Mouse (Mus musculus) MEL (cell line): Measurements from ENCODE around the gene Trim46. TPM values are rescaled to one million over a fixed set of nuclear protein-coding genes. Genes with fewer than 3 reads are reported as not detected.

ENCODE experiments used
- DNase-seq: peaks from one replicate; pipeline ENCODE4 v3.0.0; 2011; ENCODE audit warnings: low read depth, low spot score
- H3K27ac ChIP-seq: 2 replicates; pipeline ENCODE4 v1.5.1; 2012; ENCODE audit warnings: low read depth, mild to moderate bottlenecking, control low read depth, low read length, moderate library complexity; ENCODE audit not compliant: control insufficient read depth
- H3K27me3 ChIP-seq, 2 experiments: fragments of 150-350 bp in 1 of 2; sonication (generic) in 1 of 2; 2 replicates each; pipeline ENCODE4 v1.6.1; 2012; ENCODE audit warnings: low read length in 2 of 2, mild to moderate bottlenecking in 2 of 2, improper control_type of control experiment in 1 of 2, moderate library complexity in 1 of 2; ENCODE audit not compliant: insufficient read depth in 2 of 2, control insufficient read depth in 1 of 2
- H3K36me3 ChIP-seq, 2 experiments: 2 replicates each; pipeline ENCODE4 v1.6.1; 2012 to 2014; ENCODE audit warnings: low read length in 2 of 2, improper control_type of control experiment in 1 of 2, inconsistent platforms in 1 of 2, mild to moderate bottlenecking in 1 of 2; ENCODE audit not compliant: insufficient read depth in 2 of 2, control insufficient read depth in 1 of 2
- H3K4me1 ChIP-seq, 2 experiments: fragments of 150-350 bp in 1 of 2; sonication (generic) in 1 of 2; 2 replicates each; pipeline ENCODE4 v1.6.1; 2012; ENCODE audit warnings: low read length in 2 of 2, improper control_type of control experiment in 1 of 2, mild to moderate bottlenecking in 1 of 2; ENCODE audit not compliant: insufficient read depth in 2 of 2, control insufficient read depth in 1 of 2
- H3K4me3 ChIP-seq, 2 experiments: fragments of 150-350 bp in 1 of 2; sonication (generic) in 1 of 2; 2 replicates each; pipeline ENCODE4 v1.5.1; 2012; ENCODE audit warnings: low read depth in 2 of 2, low read length in 2 of 2, mild to moderate bottlenecking in 2 of 2, moderate library complexity in 2 of 2, control low read depth in 1 of 2, improper control_type of control experiment in 1 of 2; ENCODE audit not compliant: control insufficient read depth in 1 of 2, insufficient read depth in 1 of 2
- H3K79me2 ChIP-seq: 2 replicates; pipeline ENCODE4 v1.6.1; 2012; ENCODE audit warnings: mild to moderate bottlenecking, low read length, moderate library complexity; ENCODE audit not compliant: control insufficient read depth, poor library complexity, insufficient read depth
- H3K9ac ChIP-seq: 2 replicates; pipeline ENCODE4 v1.6.1; 2012; ENCODE audit warnings: low read depth, mild to moderate bottlenecking, control low read depth, low read length, moderate library complexity; ENCODE audit not compliant: control insufficient read depth, poor library complexity, severe bottlenecking
- H3K9me3 ChIP-seq: fragments of 150-350 bp; sonication (generic); replicated peaks from 2 replicates; pipeline ENCODE4 v1.6.1; 2012; ENCODE audit warnings: mild to moderate bottlenecking, low read length, improper control_type of control experiment, moderate library complexity; ENCODE audit not compliant: insufficient read depth
- BHLHE40 ChIP-seq: IDR thresholded peaks from 2 replicates; pipeline ENCODE4 v1.6.1; 2012; ENCODE audit warnings: low read depth, mild to moderate bottlenecking, inconsistent platforms, low read length, improper control_type of control experiment, borderline replicate concordance
- EP300 ChIP-seq, 2 experiments: IDR thresholded peaks; 2 replicates each; pipeline ENCODE4 v1.6.1; 2011; ENCODE audit warnings: improper control_type of control experiment in 2 of 2, low read length in 2 of 2, low read depth in 1 of 2, mild to moderate bottlenecking in 1 of 2
- ETS1 ChIP-seq: IDR thresholded peaks from 2 replicates; pipeline ENCODE4 v1.6.1; 2012; ENCODE audit warnings: low read depth, mild to moderate bottlenecking, inconsistent platforms, low read length, improper control_type of control experiment, moderate library complexity
- GATA1 ChIP-seq: IDR thresholded peaks from 2 replicates; pipeline ENCODE4 v1.6.1; 2011; ENCODE audit warnings: low read depth, low read length, improper control_type of control experiment
- MAFK ChIP-seq: IDR thresholded peaks from 2 replicates; pipeline ENCODE4 v1.6.1; 2011; ENCODE audit warnings: low read depth, mild to moderate bottlenecking, low read length, improper control_type of control experiment, borderline replicate concordance
- MAZ ChIP-seq: IDR thresholded peaks from 2 replicates; pipeline ENCODE4 v1.6.1; 2012; ENCODE audit warnings: low read depth, mild to moderate bottlenecking, inconsistent platforms, low read length, improper control_type of control experiment
- MXI1 ChIP-seq: IDR thresholded peaks from 2 replicates; pipeline ENCODE4 v1.6.1; 2011; ENCODE audit warnings: mild to moderate bottlenecking, low read depth, low read length, improper control_type of control experiment
- NRF1 ChIP-seq: IDR thresholded peaks from 2 replicates; pipeline ENCODE4 v1.6.1; 2014; ENCODE audit warnings: low read depth, mild to moderate bottlenecking, inconsistent platforms, low read length, improper control_type of control experiment, moderate library complexity; ENCODE audit not compliant: poor library complexity, insufficient read depth, severe bottlenecking
- POLR2A ChIP-seq, 2 experiments: IDR thresholded peaks; 2 replicates each; pipeline ENCODE4 v1.6.1; 2011 to 2012; ENCODE audit warnings: low read length in 2 of 2, mild to moderate bottlenecking in 2 of 2, control low read depth in 1 of 2, improper control_type of control experiment in 1 of 2, low read depth in 1 of 2, moderate library complexity in 1 of 2; ENCODE audit not compliant: control insufficient read depth in 1 of 2, insufficient read depth in 1 of 2, poor library complexity in 1 of 2
- RCOR1 ChIP-seq: IDR thresholded peaks from 2 replicates; pipeline ENCODE4 v1.6.1; 2012; ENCODE audit warnings: low read depth, mild to moderate bottlenecking, inconsistent platforms, low read length, improper control_type of control experiment
- SIN3A ChIP-seq: IDR thresholded peaks from 2 replicates; pipeline ENCODE4 v1.6.1; 2012; ENCODE audit warnings: low read length, improper control_type of control experiment, inconsistent platforms
- SMC3 ChIP-seq: IDR thresholded peaks from 2 replicates; pipeline ENCODE4 v1.6.1; 2011; ENCODE audit warnings: low read depth, low read length, improper control_type of control experiment
- TBP ChIP-seq: IDR thresholded peaks from 2 replicates; pipeline ENCODE4 v1.8.0; 2011; ENCODE audit warnings: low read depth, low read length, improper control_type of control experiment
- TCF12 ChIP-seq: IDR thresholded peaks from 2 replicates; pipeline ENCODE4 v1.6.1; 2014; ENCODE audit warnings: low read depth, mild to moderate bottlenecking, inconsistent platforms, low read length, improper control_type of control experiment, moderate library complexity
- USF1 ChIP-seq: IDR thresholded peaks from 2 replicates; pipeline ENCODE4 v1.6.1; 2014; ENCODE audit warnings: low read depth, mild to moderate bottlenecking, inconsistent platforms, low read length, improper control_type of control experiment, moderate library complexity
- polyA plus RNA-seq, 2 experiments: library from polyadenylated mRNA; stranded (reverse) in 1 of 2; unstranded in 1 of 2; fragments of >175 nt in 1 of 2; fragments of >200 nt in 1 of 2; gene quantifications; 2 replicates each; pipeline versions ENCODE4 v1.2.1 to v1.2.4; 2012; ENCODE audit warnings: low replicate concordance in 2 of 2, low read depth in 1 of 2; ENCODE audit not compliant: insufficient read length in 2 of 2, insufficient read depth in 1 of 2, missing spikeins in 1 of 2
- total RNA-seq: library from RNA; depleted of rRNA; stranded (reverse); fragments of 300-350 nt; gene quantifications from 2 replicates; pipeline ENCODE4 v1.2.3, GENCODE M21; 2012

Gene Trim46
- total and polyA plus RNA-seq, 3 experiments: 3.3 to 7.7 TPM; not detected in 1

DNA sequence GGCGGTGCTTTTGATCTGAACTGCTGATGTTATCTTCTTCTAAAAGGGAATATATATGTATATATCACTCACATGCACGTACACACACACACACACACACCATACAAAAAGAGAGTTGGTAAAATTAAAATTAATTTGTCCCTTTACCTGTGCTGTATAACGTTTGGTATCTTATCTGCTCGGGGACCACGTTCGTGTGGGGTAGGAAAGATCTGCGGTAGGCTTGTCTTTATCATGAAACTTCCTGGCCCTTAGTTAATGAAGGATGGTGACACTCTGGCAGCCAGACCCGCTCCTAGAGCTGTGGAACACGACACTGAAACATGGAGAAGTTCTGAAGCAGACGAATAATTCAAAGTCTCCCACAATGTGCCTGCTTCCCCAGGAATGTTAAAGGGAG is 45.8 kb upstream of the Trim46 start:
- no peaks in the 10 kb centered on the region for H3K9me3 ChIP-seq
- TF ChIP-seq ETS1: no peak
- TF ChIP-seq GATA1: peak; percentile 77
- TF ChIP-seq EP300 (IDR thresholded peaks at IDR 0.05; ENCODE audit: low read depth in 1 of 2, low read length in 2 of 2): peak; percentile 47 to 56; a peak in 3 of 4 replicates
- TF ChIP-seq POLR2A (IDR thresholded peaks at IDR 0.05; ENCODE audit: control insufficient read depth in 1 of 2, insufficient read depth in 1 of 2, low read depth in 1 of 2, low read length in 2 of 2, poor library complexity in 1 of 2): no peak
- TF ChIP-seq MXI1: peak; percentile 40
- 0 out of 2 replicates have a peak, but pooled peaks have one; percentile 25 for TF ChIP-seq SIN3A
- peak; percentile 47; the same call in 1 of the 2 replicates for TF ChIP-seq MAZ
- TF ChIP-seq BHLHE40: no peak; the same call in 1 of the 2 replicates
- TF ChIP-seq TCF12: peak; percentile 44; the same call in 1 of the 2 replicates
- TF ChIP-seq RCOR1: peak; percentile 28; the same call in 1 of the 2 replicates
- peaks cover 0 to 4% of the 10 kb centered on the region in 2 experiments; a peak in 3 of 4 replicates for H3K27me3 ChIP-seq
- peaks cover 8 to 15% of the 10 kb centered on the region in 2 experiments for H3K4me1 ChIP-seq
- H3K27ac ChIP-seq: no peak overlapping the region
- DNase-seq: no peak
- peaks cover 0 to 8% of the 10 kb centered on the region in 2 experiments; a peak in 2 of 4 replicates for H3K36me3 ChIP-seq
- peak overlapping the region; percentile 16 for H3K9ac ChIP-seq
- H3K4me3 ChIP-seq: peak overlapping the region; percentile 14 to 42; a peak in 2 of 4 replicates
- no peaks in the 10 kb centered on the region for H3K79me2 ChIP-seq

DNA sequence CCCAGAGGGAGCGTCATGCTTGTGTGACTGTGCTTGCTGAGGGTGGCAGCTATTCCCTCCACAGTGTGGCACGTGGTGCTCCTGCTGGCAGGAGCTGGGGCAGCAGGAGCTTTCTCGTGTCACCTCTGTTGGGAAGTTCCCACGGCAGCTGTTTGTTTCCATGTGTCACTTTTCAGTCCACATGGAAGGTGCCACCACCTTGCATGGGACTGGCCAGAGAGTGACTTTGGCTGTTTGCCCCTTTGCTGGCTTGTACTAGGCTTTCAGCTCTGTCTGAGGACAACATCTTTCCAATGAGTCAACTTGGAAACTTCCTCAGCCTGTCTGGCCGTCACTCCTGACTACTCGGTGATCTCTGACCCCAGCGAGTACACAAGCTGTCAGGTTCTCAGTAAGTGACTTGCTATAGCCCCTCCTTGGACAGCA is 42.4 kb upstream of the Trim46 start:
- TF ChIP-seq GATA1 (no peak), MAFK (no peak), NRF1 (no peak), BHLHE40 (no peak), SMC3 (no peak), USF1 (no peak), TBP (no peak)
- TF ChIP-seq, all 39 proteins: peak for 0
- Histone ChIP-seq H3K36me3 (peaks cover 0 to 8% of the 10 kb centered on the region in 2 experiments; a peak in 2 of 4 replicates), H3K27ac (no peak overlapping the region), H3K4me3 (no peak overlapping the region), H3K4me1 (peaks cover 8 to 17% of the 10 kb centered on the region in 2 experiments), H3K79me2 (no peaks in the 10 kb centered on the region), H3K27me3 (peaks cover 1 to 6% of the 10 kb centered on the region in 2 experiments), H3K9ac (no peak overlapping the region), H3K9me3 (no peaks in the 10 kb centered on the region)
- DNase-seq: no peak
